Mouse (Mus musculus): Measurements from ENCODE around the gene Fam47e.

The Fam47e gene

GRCm38 (mm10) chr5:92602691-92603690 lies 48.1 kb downstream of the Fam47e start, which contains the start of gene Stbd1:
Gene Stbd1, plus strand, starts transcription at chr5:92603041.
- DNase-seq: peak; percentile 9 to 22

- no peak for DNase-seq
Measured at GRCm38 (mm10) chr5:92604452-92605247, 49.8 kb downstream of the Fam47e start.

DNA sequence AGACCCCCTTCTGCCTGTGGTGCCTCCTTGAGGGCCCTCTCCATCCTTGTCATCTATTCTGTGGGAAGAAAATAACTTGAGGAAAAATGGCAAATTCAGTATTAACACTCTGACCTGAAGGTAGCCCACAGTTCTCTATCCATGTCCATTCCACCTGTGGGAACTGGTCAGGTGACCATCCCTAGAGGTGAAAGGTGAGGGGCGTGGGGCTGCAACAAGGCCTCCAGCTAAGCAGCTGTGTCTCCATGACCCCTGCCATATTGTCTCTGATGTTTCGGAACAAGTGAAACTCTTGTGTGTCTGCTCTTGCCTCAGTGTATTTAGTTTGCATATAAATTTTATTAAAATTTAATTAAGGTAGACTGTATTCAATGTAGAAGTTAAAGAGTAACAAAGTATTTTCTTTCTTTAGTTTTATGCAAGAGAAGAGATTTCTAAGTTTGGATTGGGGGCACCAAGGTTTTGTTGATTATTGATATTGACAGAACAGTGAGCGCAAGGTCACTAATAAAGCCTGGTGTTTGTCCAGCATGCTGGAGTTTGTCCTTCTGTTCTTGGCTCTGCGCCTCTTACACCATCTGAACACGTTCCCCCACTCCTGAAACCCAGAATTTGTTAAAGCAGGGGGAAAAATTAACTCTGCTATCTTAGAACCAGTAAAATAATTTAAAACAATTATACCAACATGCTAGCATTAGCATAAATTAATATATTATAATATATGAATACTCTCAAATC lies 52.8 kb downstream of the Fam47e start:
- DNase-seq: no peak

GRCm38 (mm10) chr5:92612756-92613155 lies 57.9 kb downstream of the Fam47e start:
- DNase-seq: no peak

DNA sequence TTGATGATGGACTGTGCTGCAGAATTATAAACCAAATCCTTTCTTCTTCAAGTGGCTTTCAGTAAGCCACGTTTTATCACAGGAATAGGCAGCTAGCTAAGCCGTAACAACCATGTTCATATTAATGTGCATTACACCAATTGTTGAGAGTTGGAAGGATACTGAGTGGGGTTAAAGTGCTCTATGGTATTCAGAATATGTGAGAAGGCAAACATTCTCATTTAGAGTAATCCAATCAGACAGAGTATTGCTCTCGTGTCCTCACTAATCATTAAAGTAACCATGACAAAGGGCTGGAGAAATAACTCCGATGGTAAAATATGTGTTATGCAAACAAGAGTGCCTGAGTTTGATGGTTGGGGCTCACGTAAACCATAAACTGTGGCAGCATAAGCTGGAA lies 67.0 kb downstream of the Fam47e start:
- no peak for DNase-seq

DNA sequence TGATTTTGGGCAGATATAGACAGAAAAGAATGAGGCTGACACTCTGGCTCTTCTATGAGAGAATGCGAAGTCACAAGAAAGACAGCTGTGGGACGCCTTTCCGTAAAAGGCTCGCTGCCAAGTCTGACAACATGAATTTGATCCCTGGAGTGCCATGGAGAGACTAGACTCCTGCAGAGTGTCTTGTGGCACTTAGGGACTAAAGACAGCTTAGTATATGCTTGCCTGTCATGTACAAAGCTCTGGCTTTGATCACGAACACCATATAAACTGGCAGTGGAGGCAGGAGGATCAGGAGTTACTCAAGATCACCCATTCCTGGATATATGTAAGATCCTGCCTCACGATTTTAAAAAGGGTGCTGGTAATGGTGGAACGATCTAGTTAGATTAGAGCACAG lies 73.0 kb downstream of the Fam47e start:
- DNase-seq: no peak

- no peak for DNase-seq
Measured at GRCm38 (mm10) chr5:92633526-92633925, 78.7 kb downstream of the Fam47e start.

DNA sequence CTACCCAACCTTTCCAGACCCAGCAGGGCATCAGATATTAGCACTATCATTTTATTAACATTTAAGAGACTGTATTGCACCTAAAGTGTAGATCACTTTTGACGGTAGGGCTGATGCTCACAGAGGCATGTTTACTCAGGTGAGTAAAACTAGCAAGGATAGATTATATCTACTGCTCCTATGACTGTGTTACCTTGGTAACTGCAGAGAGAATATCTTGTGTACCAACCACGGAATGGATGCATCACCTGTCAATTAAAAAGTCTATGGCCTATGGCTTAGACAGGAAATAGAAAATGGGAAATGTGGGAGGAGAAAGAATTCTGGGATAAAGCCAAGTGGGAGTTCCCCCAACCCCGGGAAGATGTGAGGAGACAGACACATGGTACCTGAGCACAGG lies 80.0 kb downstream of the Fam47e start:
- no peak for DNase-seq

- no peak for DNase-seq
Measured at GRCm38 (mm10) chr5:92635891-92636290, 81.0 kb downstream of the Fam47e start.

DNA sequence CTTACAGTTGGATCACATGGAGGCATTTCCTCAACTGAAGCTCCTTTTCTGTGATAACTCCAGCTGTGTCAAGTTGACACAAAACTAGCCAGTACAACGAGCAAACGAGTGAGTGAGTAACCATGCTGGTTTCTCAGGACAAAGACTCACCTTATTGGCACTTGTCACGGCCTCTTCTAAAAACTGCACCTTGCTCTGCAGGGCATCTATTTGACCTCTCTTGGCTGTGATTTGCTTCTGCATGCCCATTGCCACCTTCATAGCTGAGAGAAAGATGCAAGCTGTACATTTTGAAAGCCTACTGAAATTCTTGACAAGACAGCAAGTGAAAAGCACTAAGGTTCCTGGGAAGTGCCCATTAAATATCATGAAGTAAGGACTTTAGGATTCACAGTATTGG lies 86.0 kb downstream of the Fam47e start:
- no peak for DNase-seq

Measured in cerebellum, postnatal 36 days (tissue).